Mouse (Mus musculus): ENCODE data around the gene Olfr612.
"Not testable (repeated sequence)": the region's sequence is repeated elsewhere in the genome, so short reads cannot be mapped to it uniquely, and the experiment has no call there.

Olfr612 gene

GRCm38 (mm10) chr7:103542617-103543016 lies at the start of gene Olfr612:
Olfr612 (minus strand) TSS chr7:103542717.
- not testable (repeated sequence) for DNase-seq

- no peak for DNase-seq
These were observed 47.3 kb upstream of the Olfr612 start, which contains the start of gene Olfr618 for GRCm38 (mm10) chr7:103589803-103590202. Olfr618 (plus strand) TSS chr7:103590103.

GRCm38 (mm10) chr7:103572761-103573160 lies 30.2 kb upstream of the Olfr612 start, which contains the start of gene Olfr617:
Olfr617 (plus strand) TSS chr7:103573061.
- DNase-seq, result no peak

- DNase-seq, result no peak
These were observed 26.5 kb upstream of the Olfr612 start, which contains the start of gene Olfr616 for GRCm38 (mm10) chr7:103569043-103569442. Olfr616 (minus strand) TSS chr7:103569143.

GRCm38 (mm10) chr7:103555779-103556178 lies 13.3 kb upstream of the Olfr612 start, which contains the start of gene Olfr615:
Olfr615 (plus strand) TSS chr7:103556079.
- DNase-seq, result no peak

GRCm38 (mm10) chr7:103547774-103548173 lies 5.3 kb upstream of the Olfr612 start, which contains the start of gene Olfr613:
Olfr613 (plus strand) TSS chr7:103548074.
- DNase-seq, result no peak

- not testable (repeated sequence) for DNase-seq
These were observed 21.8 kb downstream of the Olfr612 start, which contains the start of gene Olfr611 for GRCm38 (mm10) chr7:103520746-103521145. Olfr611 (minus strand) TSS chr7:103520846.

GRCm38 (mm10) chr7:103512022-103512421 lies 30.5 kb downstream of the Olfr612 start, which contains the start of gene Olfr610:
Olfr610 (minus strand) TSS chr7:103512122.
- no peak for DNase-seq

GRCm38 (mm10) chr7:103497962-103498361 lies 44.6 kb downstream of the Olfr612 start, which contains the start of gene Olfr609:
Olfr609 (minus strand) TSS chr7:103498062.
- DNase-seq, result no peak

Data from right cerebral cortex, postnatal 4 days (tissue).